Mouse (Mus musculus): ENCODE results near the gene 3110009E18Rik. TPM values are rescaled to one million over a fixed set of nuclear protein-coding genes. Genes with fewer than 3 reads are reported as not detected.
A peak's percentile ranks its signal among the peaks of the same experiment; 100 is the strongest.

The 3110009E18Rik gene
- polyA plus RNA-seq, 1 experiment from 2014 or later, result 12.7 TPM

- H3K4me2 ChIP-seq, result no peak overlapping the region
- no peaks in the 10 kb centered on the region for H3K9me3 ChIP-seq (replicated peaks)
- no peak overlapping the region for H3K9ac ChIP-seq
- no peak overlapping the region for H3K4me3 ChIP-seq (replicated peaks)
- no peaks in the 10 kb centered on the region for H3K27me3 ChIP-seq
- H3K36me3 ChIP-seq, result no peaks in the 10 kb centered on the region
- no peaks in the 10 kb centered on the region for H3K4me1 ChIP-seq (replicated peaks)
- H3K27ac ChIP-seq, result no peak overlapping the region
- ATAC-seq (ENCODE audit: low read depth) (no peak), DNase-seq (no peak)
- WGBS (ENCODE audit: insufficient replicate concordance), result 17% methylated on average over 1 of the region's 1 CpGs
These were observed 34.3 kb downstream of the 3110009E18Rik start for GRCm38 (mm10) chr1:120155325-120155724.

GRCm38 (mm10) chr1:120158474-120159127 is 37.6 kb downstream of the 3110009E18Rik start:
- WGBS (ENCODE audit: insufficient replicate concordance), result 72% methylated on average over 9 of the region's 9 CpGs
- Histone ChIP-seq H3K36me3 (no peaks in the 10 kb centered on the region), H3K27me3 (no peaks in the 10 kb centered on the region), H3K27ac (no peak overlapping the region), H3K9ac (no peak overlapping the region), H3K4me2 (no peak overlapping the region), H3K4me1 (replicated peaks) (no peaks in the 10 kb centered on the region), H3K9me3 (replicated peaks) (no peaks in the 10 kb centered on the region), H3K4me3 (replicated peaks) (no peak overlapping the region)
- DNase-seq (no peak), ATAC-seq (ENCODE audit: low read depth) (no peak)

GRCm38 (mm10) chr1:120161502-120161901 is 40.5 kb downstream of the 3110009E18Rik start:
- DNase-seq (no peak), ATAC-seq (ENCODE audit: low read depth) (no peak)

GRCm38 (mm10) chr1:120162616-120163015 is 41.6 kb downstream of the 3110009E18Rik start:
- Histone ChIP-seq H3K36me3 (no peaks in the 10 kb centered on the region), H3K9me3 (replicated peaks) (no peaks in the 10 kb centered on the region), H3K9ac (no peak overlapping the region), H3K4me2 (no peak overlapping the region), H3K4me1 (replicated peaks) (no peaks in the 10 kb centered on the region), H3K27me3 (no peaks in the 10 kb centered on the region), H3K27ac (no peak overlapping the region), H3K4me3 (replicated peaks) (no peak overlapping the region)
- WGBS (ENCODE audit: insufficient replicate concordance), result 34% methylated on average over 1 of the region's 1 CpGs
- ATAC-seq (ENCODE audit: low read depth) (no peak), DNase-seq (no peak)

More at GRCm38 (mm10) chr1:120161502-120161901, 40.5 kb downstream of the 3110009E18Rik start:
- H3K4me3 ChIP-seq (replicated peaks), result no peak overlapping the region
- H3K9ac ChIP-seq, result no peak overlapping the region
- WGBS (ENCODE audit: insufficient replicate concordance), result 80% methylated on average over 5 of the region's 5 CpGs
- no peak overlapping the region for H3K27ac ChIP-seq
- H3K27me3 ChIP-seq, result no peaks in the 10 kb centered on the region
- H3K4me2 ChIP-seq, result no peak overlapping the region
- no peaks in the 10 kb centered on the region for H3K4me1 ChIP-seq (replicated peaks)
- H3K36me3 ChIP-seq, result no peaks in the 10 kb centered on the region
- H3K9me3 ChIP-seq (replicated peaks), result no peaks in the 10 kb centered on the region

- DNase-seq, result no peak
- WGBS (ENCODE audit: insufficient replicate concordance), result 64% methylated on average over 4 of the region's 4 CpGs
These were observed 47.0 kb downstream of the 3110009E18Rik start for GRCm38 (mm10) chr1:120168016-120168415.

GRCm38 (mm10) chr1:120168674-120169073 is 47.7 kb downstream of the 3110009E18Rik start:
- Histone ChIP-seq H3K4me3 (replicated peaks) (no peak overlapping the region), H3K27me3 (no peaks in the 10 kb centered on the region), H3K27ac (no peak overlapping the region), H3K4me2 (no peak overlapping the region), H3K4me1 (replicated peaks) (no peaks in the 10 kb centered on the region), H3K9ac (no peak overlapping the region), H3K9me3 (replicated peaks) (no peaks in the 10 kb centered on the region), H3K36me3 (no peaks in the 10 kb centered on the region)
- ATAC-seq (ENCODE audit: low read depth) (no peak), DNase-seq (no peak)
- WGBS (ENCODE audit: insufficient replicate concordance), result 73% methylated on average over 7 of the region's 7 CpGs

More at GRCm38 (mm10) chr1:120168016-120168415, 47.0 kb downstream of the 3110009E18Rik start:
- no peak for ATAC-seq (ENCODE audit: low read depth)
- Histone ChIP-seq H3K9me3 (replicated peaks) (no peaks in the 10 kb centered on the region), H3K36me3 (no peaks in the 10 kb centered on the region), H3K4me1 (replicated peaks) (no peaks in the 10 kb centered on the region), H3K4me2 (no peak overlapping the region), H3K9ac (no peak overlapping the region), H3K27ac (no peak overlapping the region), H3K4me3 (replicated peaks) (no peak overlapping the region), H3K27me3 (no peaks in the 10 kb centered on the region)

- H3K27ac ChIP-seq, result no peak overlapping the region
- 63% methylated on average over 7 of the region's 7 CpGs for WGBS (ENCODE audit: insufficient replicate concordance)
- no peaks in the 10 kb centered on the region for H3K9me3 ChIP-seq (replicated peaks)
- no peaks in the 10 kb centered on the region for H3K4me1 ChIP-seq (replicated peaks)
- H3K9ac ChIP-seq, result no peak overlapping the region
- no peak for ATAC-seq (ENCODE audit: low read depth)
- H3K36me3 ChIP-seq, result no peaks in the 10 kb centered on the region
- H3K27me3 ChIP-seq, result no peaks in the 10 kb centered on the region
- no peak overlapping the region for H3K4me3 ChIP-seq (replicated peaks)
- no peak for DNase-seq
- no peak overlapping the region for H3K4me2 ChIP-seq
These were observed 49.3 kb downstream of the 3110009E18Rik start for GRCm38 (mm10) chr1:120170307-120170706.

GRCm38 (mm10) chr1:120171819-120172521 is 51.0 kb downstream of the 3110009E18Rik start:
- Histone ChIP-seq H3K9me3 (replicated peaks) (no peaks in the 10 kb centered on the region), H3K4me1 (replicated peaks) (no peaks in the 10 kb centered on the region; the same call in 1 of the 2 replicates), H3K4me3 (replicated peaks) (no peak overlapping the region), H3K27ac (no peak overlapping the region), H3K9ac (no peak overlapping the region), H3K4me2 (no peak overlapping the region), H3K27me3 (no peaks in the 10 kb centered on the region), H3K36me3 (no peaks in the 10 kb centered on the region)
- ATAC-seq (ENCODE audit: low read depth) (peak; percentile 20; the same call in 1 of the 2 replicates), DNase-seq (no peak)
- WGBS (ENCODE audit: insufficient replicate concordance), result 51% methylated on average over 5 of the region's 5 CpGs

GRCm38 (mm10) chr1:120174991-120175390 is 54.0 kb downstream of the 3110009E18Rik start:
- Histone ChIP-seq H3K9me3 (replicated peaks) (no peaks in the 10 kb centered on the region), H3K4me3 (replicated peaks) (no peak overlapping the region), H3K9ac (no peak overlapping the region), H3K4me2 (no peak overlapping the region), H3K27me3 (no peaks in the 10 kb centered on the region), H3K27ac (no peak overlapping the region), H3K36me3 (no peaks in the 10 kb centered on the region), H3K4me1 (replicated peaks) (no peaks in the 10 kb centered on the region; the same call in 1 of the 2 replicates)
- ATAC-seq (ENCODE audit: low read depth) (no peak), DNase-seq (no peak)
- WGBS (ENCODE audit: insufficient replicate concordance), result 43% methylated on average over 4 of the region's 4 CpGs

- no peaks in the 10 kb centered on the region for H3K27me3 ChIP-seq
- no peak overlapping the region for H3K4me2 ChIP-seq
- H3K36me3 ChIP-seq, result no peaks in the 10 kb centered on the region
- H3K9me3 ChIP-seq (replicated peaks), result no peaks in the 10 kb centered on the region
- H3K4me1 ChIP-seq (replicated peaks), result no peaks in the 10 kb centered on the region; the same call in 1 of the 2 replicates
- DNase-seq, result no peak
- H3K9ac ChIP-seq, result no peak overlapping the region
- WGBS (ENCODE audit: insufficient replicate concordance), result 25% methylated on average over 14 of the region's 14 CpGs
- H3K4me3 ChIP-seq (replicated peaks), result no peak overlapping the region
- no peak for ATAC-seq (ENCODE audit: low read depth)
- H3K27ac ChIP-seq, result no peak overlapping the region
These were observed 55.3 kb downstream of the 3110009E18Rik start for GRCm38 (mm10) chr1:120176313-120176712.

GRCm38 (mm10) chr1:120177141-120177540 is 56.2 kb downstream of the 3110009E18Rik start:
- Histone ChIP-seq H3K27ac (no peak overlapping the region), H3K36me3 (no peaks in the 10 kb centered on the region), H3K4me3 (replicated peaks) (no peak overlapping the region), H3K27me3 (no peaks in the 10 kb centered on the region), H3K4me1 (replicated peaks) (no peaks in the 10 kb centered on the region; the same call in 1 of the 2 replicates), H3K4me2 (no peak overlapping the region), H3K9ac (no peak overlapping the region), H3K9me3 (replicated peaks) (no peaks in the 10 kb centered on the region)
- 79% methylated on average over 8 of the region's 8 CpGs for WGBS (ENCODE audit: insufficient replicate concordance)
- ATAC-seq (ENCODE audit: low read depth) (no peak), DNase-seq (no peak)

Data from liver, embryonic 13.5 days (tissue).